Mouse (Mus musculus) spleen, embryonic (tissue): ENCODE measurements around the gene Srgap2.
"Not testable (repeated sequence)": the region's sequence is repeated elsewhere in the genome, so short reads cannot be mapped to it uniquely, and the experiment has no call there.

Experiments
- CTCF ChIA-PET: fragments of 350-600 bp; sonication (Branson Sonifier 250); formaldehyde crosslinking; loops from one replicate; lab custom pipeline; 2022; lab: Charles Lee

The Srgap2 gene

GRCm38 (mm10) chr1:131257288-131257687 lies 269.9 kb downstream of the Srgap2 start:
- CTCF ChIA-PET, result no interaction called here

- CTCF ChIA-PET, result not testable (repeated sequence)
These were observed 274.5 kb downstream of the Srgap2 start for GRCm38 (mm10) chr1:131252516-131253250.

GRCm38 (mm10) chr1:131246433-131247395 lies 280.4 kb downstream of the Srgap2 start:
- CTCF ChIA-PET, result interaction anchor here (0.6 kb wide), 1 partner anchor 749 kb away, joined by 3 read pairs; no protein-coding TSS in a partner anchor

- CTCF ChIA-PET, result interaction anchor here (0.7 kb wide), 1 partner anchor 100 kb away, joined by 4 read pairs; no protein-coding TSS in a partner anchor
These were observed 281.2 kb downstream of the Srgap2 start for GRCm38 (mm10) chr1:131245926-131246325.

GRCm38 (mm10) chr1:131245089-131245856 lies 281.9 kb downstream of the Srgap2 start, which contains the start of gene Rassf5:
Gene Rassf5, minus strand, starts transcription at chr1:131245258.
- CTCF ChIA-PET, result interaction anchor here (0.7 kb wide), 1 partner anchor 99 kb away, joined by 4 read pairs; no protein-coding TSS in a partner anchor

- CTCF ChIA-PET, result interaction anchor here (0.5 kb wide), 1 partner anchor 321 kb away, joined by 10 read pairs; no protein-coding TSS in a partner anchor
These were observed 282.5 kb downstream of the Srgap2 start for GRCm38 (mm10) chr1:131244536-131245088.

- CTCF ChIA-PET, result no interaction called here
These were observed 284.2 kb downstream of the Srgap2 start for GRCm38 (mm10) chr1:131242956-131243355.

- CTCF ChIA-PET, result no interaction called here
These were observed 287.5 kb downstream of the Srgap2 start for GRCm38 (mm10) chr1:131239576-131240193.

- CTCF ChIA-PET, result no interaction called here
These were observed 288.2 kb downstream of the Srgap2 start for GRCm38 (mm10) chr1:131238931-131239381.

- CTCF ChIA-PET, result no interaction called here
These were observed 291.1 kb downstream of the Srgap2 start for GRCm38 (mm10) chr1:131236077-131236476.
